Mouse (Mus musculus): Measurements from ENCODE around the gene Zmiz1.

GRCm38 (mm10) chr14:25457434-25457957 is 1.5 kb upstream of the Zmiz1 start:
- peak; percentile 72 for TF ChIP-seq CTCF (IDR thresholded peaks at IDR 0.05; ENCODE audit: low read depth)
- TF ChIP-seq EP300 (IDR thresholded peaks at IDR 0.05; ENCODE audit: low read depth): peak; percentile 12; the same call in 1 of the 2 replicates
